Mouse (Mus musculus) midbrain, embryonic 11.5 days (tissue): ENCODE measurements at regions not wholly inside any gene's neighbourhood (a gene's known extent, or its start where the extent isn't known, plus 50 kb on each side); places are given as distances from the start of the nearest gene placed in this dataset.

Source experiments
- ATAC-seq: fragments of 200-750 bp; cut with Nextera tagmentation; 2 replicates; pipeline ENCODE4 v1.8.0; 2017; ENCODE audit warnings: moderate TSS enrichment, moderate library complexity; ENCODE audit not compliant: low FRiP score
- DNase-seq: peaks from one replicate; pipeline ENCODE4 v3.0.0; 2015; ENCODE audit warnings: low spot score; ENCODE audit errors: missing footprints
- H3K27ac ChIP-seq: fragments of 300-500 bp; sonication (generic); 2 replicates; pipeline ENCODE4 v1.5.1; 2014; ENCODE audit warnings: low read depth, low read length
- H3K27me3 ChIP-seq: fragments of 300-500 bp; sonication (generic); 2 replicates; pipeline ENCODE4 v1.6.1; 2014; ENCODE audit warnings: mild to moderate bottlenecking, low read length, moderate library complexity, mixed read lengths; ENCODE audit not compliant: control insufficient read depth, insufficient read depth
- H3K36me3 ChIP-seq: fragments of 300-500 bp; sonication (generic); 2 replicates; pipeline ENCODE4 v1.6.1; 2014; ENCODE audit warnings: mild to moderate bottlenecking, low read length, moderate library complexity, mixed read lengths; ENCODE audit not compliant: control insufficient read depth, insufficient read depth
- H3K4me1 ChIP-seq: fragments of 300-500 bp; sonication (generic); 2 replicates; pipeline ENCODE4 v1.6.1; 2014; ENCODE audit warnings: low read length; ENCODE audit not compliant: control insufficient read depth, insufficient read depth
- H3K4me2 ChIP-seq: fragments of 300-500 bp; sonication (generic); 2 replicates; pipeline ENCODE4 v1.6.1; 2014; ENCODE audit warnings: mild to moderate bottlenecking, moderate library complexity
- H3K4me3 ChIP-seq: fragments of 300-500 bp; sonication (generic); 2 replicates; pipeline ENCODE4 v1.5.1; 2014; ENCODE audit warnings: low read depth, low read length
- H3K9ac ChIP-seq: fragments of 300-500 bp; sonication (generic); 2 replicates; pipeline ENCODE4 v1.6.1; 2014; ENCODE audit warnings: low read length
- H3K9me3 ChIP-seq: fragments of 300-500 bp; sonication (generic); 2 replicates; pipeline ENCODE4 v1.6.1; 2016; ENCODE audit warnings: low read length; ENCODE audit not compliant: control insufficient read depth
- WGBS: fragments of 180-500 bp; shearing (Covaris S2); extraction: QIAGEN DNeasy Blood & Tissue Kit; methylation state at CpG from one replicate; pipeline ENCODE4 v1.1.7; 2014; 5-methylcytosine and 5-hydroxymethylcytosine counted together

- H3K4me1 ChIP-seq = no peaks in the 10 kb centered on the region
- H3K9ac ChIP-seq = no peak overlapping the region
- no peak overlapping the region for H3K4me3 ChIP-seq
- ATAC-seq (no peak), DNase-seq (no peak)
- no peaks in the 10 kb centered on the region for H3K27me3 ChIP-seq
- H3K36me3 ChIP-seq = no peaks in the 10 kb centered on the region
- no peaks in the 10 kb centered on the region for H3K9me3 ChIP-seq
- H3K27ac ChIP-seq = no peak overlapping the region
- WGBS = 67% methylated on average over 4 of the region's 4 CpGs
- no peak overlapping the region for H3K4me2 ChIP-seq
These were observed 316.5 kb downstream of the Mef2c start for GRCm38 (mm10) chr13:83820291-83820690.

GRCm38 (mm10) chr13:83820721-83821120 is 316.9 kb downstream of the Mef2c start:
- DNase-seq (no peak), ATAC-seq (no peak)
- H3K9ac ChIP-seq = no peak overlapping the region
- no peak overlapping the region for H3K4me2 ChIP-seq
- no peaks in the 10 kb centered on the region for H3K9me3 ChIP-seq
- H3K27me3 ChIP-seq = no peaks in the 10 kb centered on the region
- WGBS = 89% methylated on average over 3 of the region's 3 CpGs
- no peaks in the 10 kb centered on the region for H3K36me3 ChIP-seq
- H3K27ac ChIP-seq = no peak overlapping the region
- H3K4me3 ChIP-seq = no peak overlapping the region
- H3K4me1 ChIP-seq = no peaks in the 10 kb centered on the region

GRCm38 (mm10) chr13:83824926-83825325 is 321.1 kb downstream of the Mef2c start:
- Histone ChIP-seq H3K9me3 (no peaks in the 10 kb centered on the region), H3K9ac (no peak overlapping the region), H3K27ac (no peak overlapping the region), H3K4me1 (peaks cover 5% of the 10 kb centered on the region; the same call in 1 of the 2 replicates), H3K4me3 (no peak overlapping the region), H3K36me3 (no peaks in the 10 kb centered on the region), H3K27me3 (no peaks in the 10 kb centered on the region), H3K4me2 (no peak overlapping the region)
- DNase-seq (no peak), ATAC-seq (no peak)
- 87% methylated on average over 4 of the region's 4 CpGs for WGBS

GRCm38 (mm10) chr13:83826841-83827463 is 323.1 kb downstream of the Mef2c start:
- no peak overlapping the region for H3K4me2 ChIP-seq
- H3K27me3 ChIP-seq = no peaks in the 10 kb centered on the region
- no peak overlapping the region for H3K9ac ChIP-seq
- WGBS = 54% methylated on average over 4 of the region's 4 CpGs
- ATAC-seq (peak; percentile 59), DNase-seq (no peak)
- H3K9me3 ChIP-seq = no peaks in the 10 kb centered on the region
- no peaks in the 10 kb centered on the region for H3K36me3 ChIP-seq
- no peak overlapping the region for H3K4me3 ChIP-seq
- peaks cover 5% of the 10 kb centered on the region; the same call in 1 of the 2 replicates for H3K4me1 ChIP-seq
- H3K27ac ChIP-seq = no peak overlapping the region

- Histone ChIP-seq H3K36me3 (no peaks in the 10 kb centered on the region), H3K4me2 (no peak overlapping the region), H3K27me3 (no peaks in the 10 kb centered on the region), H3K4me3 (no peak overlapping the region), H3K4me1 (peaks cover 7% of the 10 kb centered on the region; the same call in 1 of the 2 replicates), H3K9ac (no peak overlapping the region), H3K9me3 (no peaks in the 10 kb centered on the region), H3K27ac (no peak overlapping the region)
- DNase-seq = peak; percentile 79
- peak; percentile 19; the same call in 1 of the 2 replicates for ATAC-seq
- WGBS = 72% methylated on average over 6 of the region's 6 CpGs
These were observed 356.0 kb upstream of the Tmem161b start for GRCm38 (mm10) chr13:83865932-83866685.

GRCm38 (mm10) chr13:83867211-83867610 is 354.9 kb upstream of the Tmem161b start:
- WGBS = 73% methylated on average over 1 of the region's 1 CpGs

GRCm38 (mm10) chr13:83867831-83868473 is 354.1 kb upstream of the Tmem161b start:
- Histone ChIP-seq H3K9me3 (no peaks in the 10 kb centered on the region), H3K4me2 (no peak overlapping the region), H3K36me3 (no peaks in the 10 kb centered on the region), H3K9ac (no peak overlapping the region), H3K27ac (peak overlapping the region; percentile 65; the same call in 1 of the 2 replicates), H3K27me3 (no peaks in the 10 kb centered on the region), H3K4me1 (peaks cover 11% of the 10 kb centered on the region), H3K4me3 (no peak overlapping the region)
- peak; percentile 83 for ATAC-seq
- 68% methylated on average over 4 of the region's 4 CpGs for WGBS
- peak; percentile 87 for DNase-seq

More at GRCm38 (mm10) chr13:83867211-83867610, 354.9 kb upstream of the Tmem161b start:
- Histone ChIP-seq H3K4me3 (no peak overlapping the region), H3K9ac (no peak overlapping the region), H3K36me3 (no peaks in the 10 kb centered on the region), H3K4me1 (peaks cover 9% of the 10 kb centered on the region; the same call in 1 of the 2 replicates), H3K27me3 (no peaks in the 10 kb centered on the region), H3K4me2 (no peak overlapping the region), H3K27ac (no peak overlapping the region), H3K9me3 (no peaks in the 10 kb centered on the region)
- DNase-seq (no peak), ATAC-seq (no peak)

- WGBS = 36% methylated on average over 4 of the region's 4 CpGs
- H3K4me1 ChIP-seq = peaks cover 19% of the 10 kb centered on the region
- H3K36me3 ChIP-seq = no peaks in the 10 kb centered on the region
- peak; percentile 88 for ATAC-seq
- no peaks in the 10 kb centered on the region for H3K9me3 ChIP-seq
- H3K27ac ChIP-seq = peak overlapping the region; percentile 45; the same call in 1 of the 2 replicates
- no peak overlapping the region for H3K4me3 ChIP-seq
- H3K27me3 ChIP-seq = no peaks in the 10 kb centered on the region
- DNase-seq = peak; percentile 91
- H3K9ac ChIP-seq = no peak overlapping the region
- no peak overlapping the region for H3K4me2 ChIP-seq
These were observed 353.2 kb upstream of the Tmem161b start for GRCm38 (mm10) chr13:83868922-83869321.
